Mouse (Mus musculus) monocyte, adult 2 months (primary cell): ENCODE measurements around the gene Trove2.

Experiments
- DNase-seq, 2 experiments: peaks; one replicate each; pipeline ENCODE4 v3.0.0; 2022; ENCODE audit warnings: low spot score in 2 of 2, low read depth in 1 of 2

Gene Trove2

GRCm38 (mm10) chr1:143776446-143777411 is at the start of gene Trove2, which contains the start of gene Uchl5:
TSS of gene Trove2 (minus strand) at chr1:143777068.
TSS of gene Uchl5 (plus strand) at chr1:143777272.
- peak; percentile 91 to 94 for DNase-seq

GRCm38 (mm10) chr1:143822677-143823076 is 45.8 kb upstream of the Trove2 start:
- DNase-seq = no peak

GRCm38 (mm10) chr1:143820096-143820877 is 43.4 kb upstream of the Trove2 start:
- no peak for DNase-seq

- DNase-seq = peak; percentile 22 to 59
These were observed 37.0 kb upstream of the Trove2 start for GRCm38 (mm10) chr1:143813676-143814360.

GRCm38 (mm10) chr1:143809062-143809461 is 32.2 kb upstream of the Trove2 start:
- DNase-seq = no peak

- no peak for DNase-seq
These were observed 26.7 kb upstream of the Trove2 start for GRCm38 (mm10) chr1:143803537-143803936.

- DNase-seq = peak in 1 of 2 experiments; percentile 50
These were observed 11.8 kb upstream of the Trove2 start for GRCm38 (mm10) chr1:143788584-143789227.

- DNase-seq = peak in 1 of 2 experiments; percentile 8
These were observed 820 bp upstream of the Trove2 start for GRCm38 (mm10) chr1:143777558-143778218.

- DNase-seq = no peak
These were observed 3.0 kb downstream of the Trove2 start for GRCm38 (mm10) chr1:143773909-143774308.

- DNase-seq = no peak
These were observed 3.8 kb downstream of the Trove2 start for GRCm38 (mm10) chr1:143773082-143773481.

GRCm38 (mm10) chr1:143770444-143771109 is 6.3 kb downstream of the Trove2 start:
- no peak for DNase-seq

GRCm38 (mm10) chr1:143766238-143766637 is 10.6 kb downstream of the Trove2 start:
- no peak for DNase-seq

GRCm38 (mm10) chr1:143765801-143766200 is 11.1 kb downstream of the Trove2 start:
- DNase-seq = no peak

GRCm38 (mm10) chr1:143764443-143764842 is 12.4 kb downstream of the Trove2 start:
- no peak for DNase-seq

GRCm38 (mm10) chr1:143762159-143762558 is 14.7 kb downstream of the Trove2 start:
- DNase-seq = no peak

GRCm38 (mm10) chr1:143745871-143746270 is 31.0 kb downstream of the Trove2 start:
- DNase-seq = no peak

- DNase-seq = no peak
These were observed 34.7 kb downstream of the Trove2 start for GRCm38 (mm10) chr1:143742186-143742585.

GRCm38 (mm10) chr1:143741331-143741730 is 35.5 kb downstream of the Trove2 start:
- no peak for DNase-seq

- no peak for DNase-seq
These were observed 36.3 kb downstream of the Trove2 start for GRCm38 (mm10) chr1:143740581-143740980.
